Mouse (Mus musculus): Measurements from ENCODE around the gene Tspyl3. TPM values are rescaled to one million over a fixed set of nuclear protein-coding genes. Genes with fewer than 3 reads are reported as not detected.

The Tspyl3 gene
- polyA plus RNA-seq, 1 experiment from 2014 or later = 19.4 TPM

GRCm38 (mm10) chr2:153199114-153199513 is 26.1 kb downstream of the Tspyl3 start:
- 84% methylated on average over 2 of the region's 2 CpGs for WGBS
- Histone ChIP-seq H3K9ac (no peak overlapping the region), H3K9me3 (no peaks in the 10 kb centered on the region), H3K4me2 (no peak overlapping the region), H3K27ac (no peak overlapping the region), H3K36me3 (peaks cover 84% of the 10 kb centered on the region), H3K27me3 (no peaks in the 10 kb centered on the region), H3K4me3 (no peak overlapping the region), H3K4me1 (no peaks in the 10 kb centered on the region)
- ATAC-seq (ENCODE audit: insufficient number of reproducible peaks, insufficient read depth, low FRiP score, low TSS enrichment, low read depth) = no peak

- Histone ChIP-seq H3K36me3 (peaks cover 81% of the 10 kb centered on the region), H3K4me2 (no peak overlapping the region)
These were observed 26.8 kb downstream of the Tspyl3 start for GRCm38 (mm10) chr2:153198485-153198884.

GRCm38 (mm10) chr2:153194255-153194654 is 31.0 kb downstream of the Tspyl3 start:
- Histone ChIP-seq H3K9me3 (no peaks in the 10 kb centered on the region), H3K27ac (no peak overlapping the region), H3K27me3 (no peaks in the 10 kb centered on the region), H3K4me3 (no peak overlapping the region), H3K4me1 (no peaks in the 10 kb centered on the region), H3K36me3 (peaks cover 87% of the 10 kb centered on the region), H3K9ac (no peak overlapping the region), H3K4me2 (no peak overlapping the region)
- no peak for ATAC-seq (ENCODE audit: insufficient number of reproducible peaks, insufficient read depth, low FRiP score, low TSS enrichment, low read depth)
- WGBS = 93% methylated on average over 3 of the region's 3 CpGs

More at GRCm38 (mm10) chr2:153198485-153198884, 26.8 kb downstream of the Tspyl3 start:
- 78% methylated on average over 5 of the region's 5 CpGs for WGBS
- no peaks in the 10 kb centered on the region for H3K4me1 ChIP-seq
- no peak overlapping the region for H3K9ac ChIP-seq
- no peak overlapping the region for H3K27ac ChIP-seq
- no peak overlapping the region for H3K4me3 ChIP-seq
- H3K9me3 ChIP-seq = no peaks in the 10 kb centered on the region
- no peak for ATAC-seq (ENCODE audit: insufficient number of reproducible peaks, insufficient read depth, low FRiP score, low TSS enrichment, low read depth)
- no peaks in the 10 kb centered on the region for H3K27me3 ChIP-seq

GRCm38 (mm10) chr2:153191242-153191641 is 34.0 kb downstream of the Tspyl3 start:
- peaks cover 92% of the 10 kb centered on the region for H3K36me3 ChIP-seq
- WGBS = 79% methylated on average over 2 of the region's 2 CpGs
- no peak overlapping the region for H3K4me2 ChIP-seq
- no peaks in the 10 kb centered on the region for H3K9me3 ChIP-seq
- no peak overlapping the region for H3K9ac ChIP-seq
- H3K27me3 ChIP-seq = no peaks in the 10 kb centered on the region
- no peak overlapping the region for H3K27ac ChIP-seq
- H3K4me3 ChIP-seq = no peak overlapping the region
- H3K4me1 ChIP-seq = no peaks in the 10 kb centered on the region
- ATAC-seq (ENCODE audit: insufficient number of reproducible peaks, insufficient read depth, low FRiP score, low TSS enrichment, low read depth) = no peak

- peaks cover 99% of the 10 kb centered on the region for H3K36me3 ChIP-seq
These were observed 37.4 kb downstream of the Tspyl3 start for GRCm38 (mm10) chr2:153187848-153188247.

GRCm38 (mm10) chr2:153186176-153186591 is 39.1 kb downstream of the Tspyl3 start:
- H3K9ac ChIP-seq = no peak overlapping the region
- no peaks in the 10 kb centered on the region for H3K4me1 ChIP-seq
- H3K4me2 ChIP-seq = no peak overlapping the region
- no peak for ATAC-seq (ENCODE audit: insufficient number of reproducible peaks, insufficient read depth, low FRiP score, low TSS enrichment, low read depth)
- no peak overlapping the region for H3K27ac ChIP-seq
- peaks cover 99% of the 10 kb centered on the region for H3K36me3 ChIP-seq
- no peak overlapping the region for H3K4me3 ChIP-seq
- WGBS = 63% methylated on average over 2 of the region's 2 CpGs
- H3K9me3 ChIP-seq = no peaks in the 10 kb centered on the region
- H3K27me3 ChIP-seq = no peaks in the 10 kb centered on the region

More at GRCm38 (mm10) chr2:153187848-153188247, 37.4 kb downstream of the Tspyl3 start:
- no peak for ATAC-seq (ENCODE audit: insufficient number of reproducible peaks, insufficient read depth, low FRiP score, low TSS enrichment, low read depth)
- no peaks in the 10 kb centered on the region for H3K9me3 ChIP-seq
- H3K9ac ChIP-seq = no peak overlapping the region
- 79% methylated on average over 2 of the region's 2 CpGs for WGBS
- no peaks in the 10 kb centered on the region for H3K4me1 ChIP-seq
- H3K4me2 ChIP-seq = no peak overlapping the region
- H3K4me3 ChIP-seq = no peak overlapping the region
- H3K27ac ChIP-seq = no peak overlapping the region
- no peaks in the 10 kb centered on the region for H3K27me3 ChIP-seq

- no peak for ATAC-seq (ENCODE audit: insufficient number of reproducible peaks, insufficient read depth, low FRiP score, low TSS enrichment, low read depth)
- Histone ChIP-seq H3K36me3 (peaks cover 59% of the 10 kb centered on the region), H3K4me2 (no peak overlapping the region)
These were observed 45.3 kb downstream of the Tspyl3 start for GRCm38 (mm10) chr2:153179961-153180360.

GRCm38 (mm10) chr2:153179126-153179860 is 45.9 kb downstream of the Tspyl3 start:
- no peak overlapping the region for H3K27ac ChIP-seq
- H3K4me1 ChIP-seq = peaks cover 6% of the 10 kb centered on the region; the same call in 1 of the 2 replicates
- no peaks in the 10 kb centered on the region for H3K9me3 ChIP-seq
- peaks cover 53% of the 10 kb centered on the region for H3K36me3 ChIP-seq
- ATAC-seq (ENCODE audit: insufficient number of reproducible peaks, insufficient read depth, low FRiP score, low TSS enrichment, low read depth) = no peak
- no peak overlapping the region for H3K9ac ChIP-seq
- H3K27me3 ChIP-seq = no peaks in the 10 kb centered on the region
- no peak overlapping the region for H3K4me3 ChIP-seq
- WGBS = 80% methylated on average over 10 of the region's 10 CpGs
- H3K4me2 ChIP-seq = no peak overlapping the region

More at GRCm38 (mm10) chr2:153179961-153180360, 45.3 kb downstream of the Tspyl3 start:
- Histone ChIP-seq H3K9ac (no peak overlapping the region), H3K27me3 (no peaks in the 10 kb centered on the region), H3K9me3 (no peaks in the 10 kb centered on the region), H3K4me3 (no peak overlapping the region), H3K27ac (no peak overlapping the region), H3K4me1 (peaks cover 6% of the 10 kb centered on the region; the same call in 1 of the 2 replicates)
- WGBS = 67% methylated on average over 3 of the region's 3 CpGs

GRCm38 (mm10) chr2:153177188-153177587 is 48.1 kb downstream of the Tspyl3 start:
- Histone ChIP-seq H3K4me2 (no peak overlapping the region), H3K4me3 (no peak overlapping the region), H3K27ac (no peak overlapping the region), H3K9ac (no peak overlapping the region), H3K4me1 (peaks cover 6% of the 10 kb centered on the region; the same call in 1 of the 2 replicates), H3K9me3 (no peaks in the 10 kb centered on the region), H3K36me3 (peaks cover 32% of the 10 kb centered on the region), H3K27me3 (no peaks in the 10 kb centered on the region)
- no peak for ATAC-seq (ENCODE audit: insufficient number of reproducible peaks, insufficient read depth, low FRiP score, low TSS enrichment, low read depth)
- WGBS = 92% methylated on average over 3 of the region's 3 CpGs

DNA sequence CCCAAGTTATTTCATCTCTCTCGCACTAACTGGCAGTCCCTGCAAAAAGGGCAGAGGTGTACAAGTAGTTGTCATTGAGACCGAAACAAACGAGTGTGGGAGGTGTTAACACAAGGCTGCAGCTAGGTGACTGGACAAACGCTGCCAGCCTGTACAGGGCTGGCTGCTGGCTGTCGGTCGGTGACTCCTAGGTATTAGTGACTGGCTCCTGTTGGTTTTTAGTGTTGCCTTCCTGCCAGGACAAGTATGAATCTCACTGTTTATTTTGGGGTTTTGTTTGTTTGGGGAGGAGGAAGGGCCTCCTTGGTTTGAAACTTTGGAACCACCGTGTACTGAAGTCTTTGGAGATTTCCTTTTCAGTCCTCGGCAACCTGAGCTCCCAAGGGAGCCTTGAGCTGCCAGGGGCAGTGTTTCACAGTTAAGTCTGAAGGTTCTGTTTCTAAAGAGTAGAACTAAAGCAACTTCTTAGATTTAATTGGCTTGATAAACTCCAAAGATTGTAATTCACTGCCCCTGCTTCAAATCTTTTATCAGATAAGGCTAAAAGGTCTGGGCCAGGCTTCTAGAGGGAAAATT is 49.2 kb downstream of the Tspyl3 start:
- no peak overlapping the region for H3K4me3 ChIP-seq
- no peak overlapping the region for H3K27ac ChIP-seq
- H3K36me3 ChIP-seq = peaks cover 21% of the 10 kb centered on the region
- WGBS = 58% methylated on average over 8 of the region's 8 CpGs
- no peak overlapping the region for H3K9ac ChIP-seq
- no peak overlapping the region for H3K4me2 ChIP-seq
- no peaks in the 10 kb centered on the region for H3K27me3 ChIP-seq
- H3K4me1 ChIP-seq = peaks cover 6% of the 10 kb centered on the region; the same call in 1 of the 2 replicates
- no peaks in the 10 kb centered on the region for H3K9me3 ChIP-seq
- ATAC-seq (ENCODE audit: insufficient number of reproducible peaks, insufficient read depth, low FRiP score, low TSS enrichment, low read depth) = no peak
